Mouse (Mus musculus): Measurements from ENCODE around the gene Zfp14.

DNA sequence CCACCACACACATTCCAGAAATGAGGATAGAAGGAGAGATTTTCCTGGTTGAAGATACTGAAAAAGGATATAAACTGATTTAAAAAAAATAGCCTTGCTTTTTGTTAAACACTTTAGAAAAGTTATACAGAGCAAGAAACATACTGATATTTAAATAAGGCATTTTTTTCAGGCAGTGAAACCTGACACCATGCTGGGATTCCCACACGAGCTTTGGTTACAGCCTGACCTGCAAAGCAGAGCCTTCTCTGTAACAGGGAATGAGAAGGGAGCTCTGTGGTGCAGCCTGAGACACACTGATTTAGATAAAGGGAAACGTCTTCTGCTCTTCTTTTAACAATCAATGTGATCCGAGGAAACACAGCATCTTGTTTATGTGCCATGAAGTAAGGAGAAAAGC, 2.4 kb upstream of the Zfp14 start:
- TF ChIP-seq POLR2A (IDR thresholded peaks at IDR 0.05; ENCODE audit: control insufficient read depth in 1 of 2, insufficient read depth in 1 of 2, low read depth in 1 of 2, low read length in 2 of 2, poor library complexity in 1 of 2) = no peak
- TF ChIP-seq GATA1 (IDR thresholded peaks at IDR 0.05; ENCODE audit: low read depth, low read length) = no peak
- no peak for TF ChIP-seq EP300 (IDR thresholded peaks at IDR 0.05; ENCODE audit: low read depth in 1 of 2, low read length in 2 of 2)
- no peak for TF ChIP-seq CTCF (IDR thresholded peaks at IDR 0.05 in 2 of 3, conservative IDR thresholded peaks at IDR 0.05 in 1 of 3; ENCODE audit: control insufficient read depth in 1 of 3, insufficient read depth in 1 of 3, low read depth in 2 of 3, low read length in 3 of 3, poor library complexity in 1 of 3, severe bottlenecking in 1 of 3)
- no peak for TF ChIP-seq MXI1 (IDR thresholded peaks at IDR 0.05; ENCODE audit: low read depth, low read length)
- TF ChIP-seq RCOR1 (IDR thresholded peaks at IDR 0.05; ENCODE audit: low read depth, low read length) = no peak
- TF ChIP-seq TCF12 (IDR thresholded peaks at IDR 0.05; ENCODE audit: low read depth, low read length) = no peak
- no peak for TF ChIP-seq USF2 (IDR thresholded peaks at IDR 0.05; ENCODE audit: borderline replicate concordance in 1 of 2, insufficient read depth in 1 of 2, low read depth in 1 of 2, low read length in 2 of 2)
- no peak for TF ChIP-seq UBTF (IDR thresholded peaks at IDR 0.05; ENCODE audit: borderline replicate concordance, insufficient read depth, low read depth, low read length)
- TF ChIP-seq MAX (IDR thresholded peaks at IDR 0.05; ENCODE audit: low read length) = no peak
- no peak for TF ChIP-seq CHD2 (IDR thresholded peaks at IDR 0.05; ENCODE audit: low read length)
- TF ChIP-seq HCFC1 (IDR thresholded peaks at IDR 0.05; ENCODE audit: low read depth, low read length) = no peak
- TF ChIP-seq POLR2AphosphoS5 (IDR thresholded peaks at IDR 0.05; ENCODE audit: borderline replicate concordance, low read depth, low read length) = no peak
- no peak for TF ChIP-seq POLR2AphosphoS2 (IDR thresholded peaks at IDR 0.05; ENCODE audit: low read length)

Measured in MEL (cell line).